Mouse (Mus musculus) skeletal muscle tissue, adult 2 months (tissue): ENCODE data around the gene Axin1.
"Not testable (repeated sequence)": the region's sequence is repeated elsewhere in the genome, so short reads cannot be mapped to it uniquely, and the experiment has no call there.

ENCODE experiments used
- DNase-seq: peaks from one replicate; pipeline ENCODE4 v3.0.0-alpha.2; 2012; ENCODE audit warnings: low read depth, low spot score

Gene Axin1

GRCm38 (mm10) chr17:26188091-26188805 is 49.8 kb downstream of the Axin1 start:
- DNase-seq = no peak

- not testable (repeated sequence) for DNase-seq
Measured at GRCm38 (mm10) chr17:26191486-26191885, 53.0 kb downstream of the Axin1 start.

- no peak for DNase-seq
Measured at GRCm38 (mm10) chr17:26192481-26193190, 54.1 kb downstream of the Axin1 start.

- no peak for DNase-seq
Measured at GRCm38 (mm10) chr17:26198892-26199291, 60.4 kb downstream of the Axin1 start, which contains the start of gene Pdia2. Pdia2 (minus strand) TSS chr17:26199087.

- no peak for DNase-seq
Measured at GRCm38 (mm10) chr17:26200831-26201705, 62.6 kb downstream of the Axin1 start.

- DNase-seq = no peak
Measured at GRCm38 (mm10) chr17:26201998-26202397, 63.5 kb downstream of the Axin1 start.

GRCm38 (mm10) chr17:26202737-26203136 is 64.2 kb downstream of the Axin1 start, which contains the start of gene Rgs11:
Rgs11 (plus strand) TSS chr17:26202951.
- DNase-seq = no peak

- no peak for DNase-seq
Measured at GRCm38 (mm10) chr17:26203321-26203811, 64.9 kb downstream of the Axin1 start.

- no peak for DNase-seq
Measured at GRCm38 (mm10) chr17:26204766-26205165, 66.3 kb downstream of the Axin1 start.

GRCm38 (mm10) chr17:26206392-26206791 is 67.9 kb downstream of the Axin1 start:
- no peak for DNase-seq

GRCm38 (mm10) chr17:26207686-26208085 is 69.2 kb downstream of the Axin1 start, which contains the start of gene Arhgdig:
Arhgdig (minus strand) TSS chr17:26207786.
- DNase-seq = no peak

- DNase-seq = no peak
Measured at GRCm38 (mm10) chr17:26212241-26212640, 73.8 kb downstream of the Axin1 start.

- no peak for DNase-seq
Measured at GRCm38 (mm10) chr17:26212681-26213080, 74.2 kb downstream of the Axin1 start.

- no peak for DNase-seq
Measured at GRCm38 (mm10) chr17:26221508-26221907, 83.0 kb downstream of the Axin1 start.

GRCm38 (mm10) chr17:26225150-26225549 is 86.7 kb downstream of the Axin1 start:
- no peak for DNase-seq

GRCm38 (mm10) chr17:26229776-26230175 is 91.3 kb downstream of the Axin1 start:
- no peak for DNase-seq

- no peak for DNase-seq
Measured at GRCm38 (mm10) chr17:26231156-26231555, 92.7 kb downstream of the Axin1 start.

- no peak for DNase-seq
Measured at GRCm38 (mm10) chr17:26232863-26233262, 94.4 kb downstream of the Axin1 start.

GRCm38 (mm10) chr17:26234386-26234785 is 95.9 kb downstream of the Axin1 start:
- no peak for DNase-seq

- no peak for DNase-seq
Measured at GRCm38 (mm10) chr17:26235077-26235815, 96.8 kb downstream of the Axin1 start.

GRCm38 (mm10) chr17:26237667-26238066 is 99.2 kb downstream of the Axin1 start:
- no peak for DNase-seq
